Mouse (Mus musculus) B cell, adult 62 days (primary cell): ENCODE data around the gene Gm20929. TPM values are rescaled to one million over a fixed set of nuclear protein-coding genes. Genes with fewer than 3 reads are reported as not detected.

ENCODE experiments used
- total RNA-seq: library from RNA; stranded (reverse); gene quantifications from 4 replicates; pipeline ENCODE4 v1.2.4, GENCODE M21; 2023

The Gm20929 gene
- total RNA-seq: not detected in 4 replicates

GRCm38 (mm10) chrY:53843649-53844048 is at the start of gene Gm20929:
TSS of gene Gm20929 (plus strand) at chrY:53843949.

